Mouse (Mus musculus): ENCODE data around the gene Vmn1r151.
"Not testable (repeated sequence)": the region's sequence is repeated elsewhere in the genome, so short reads cannot be mapped to it uniquely, and the experiment has no call there.

Gene Vmn1r151

DNA sequence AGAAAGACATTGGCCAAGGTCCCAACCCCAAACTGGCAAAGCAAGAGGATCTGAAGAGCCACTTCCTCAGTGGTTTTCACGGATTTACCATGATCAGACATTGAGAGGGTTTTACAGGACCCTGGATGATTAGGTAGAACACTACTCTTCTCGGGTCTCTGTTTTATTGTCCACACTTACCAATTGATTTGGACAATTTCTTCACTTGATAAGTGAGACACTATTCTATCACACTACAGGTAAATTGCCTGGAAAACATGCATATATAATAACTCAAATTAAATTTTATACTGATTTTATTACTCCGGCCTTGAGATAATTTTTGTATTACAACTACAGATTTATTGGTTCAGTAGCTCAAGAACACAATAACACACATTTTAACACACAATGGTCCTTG, at the start of gene Vmn1r151:
Gene Vmn1r151 (minus strand): TSS at position 101 of the 400 bp plus-strand sequence.
- TF ChIP-seq GATA4 (IDR thresholded peaks at IDR 0.05; ENCODE audit: insufficient replicate concordance, low read length): not testable (repeated sequence)

- not testable (repeated sequence) for TF ChIP-seq GATA4 (IDR thresholded peaks at IDR 0.05; ENCODE audit: insufficient replicate concordance, low read length)
These were observed 35.3 kb upstream of the Vmn1r151 start, which contains the start of gene Gm8677 for GRCm38 (mm10) chr7:22534787-22535186. Gm8677 (minus strand) TSS chr7:22534887.

GRCm38 (mm10) chr7:22522667-22523066, 23.2 kb upstream of the Vmn1r151 start, which contains the start of gene Vmn1r152:
Vmn1r152 (plus strand) TSS chr7:22522967.
- not testable (repeated sequence) for TF ChIP-seq GATA4 (IDR thresholded peaks at IDR 0.05; ENCODE audit: insufficient replicate concordance, low read length)

DNA sequence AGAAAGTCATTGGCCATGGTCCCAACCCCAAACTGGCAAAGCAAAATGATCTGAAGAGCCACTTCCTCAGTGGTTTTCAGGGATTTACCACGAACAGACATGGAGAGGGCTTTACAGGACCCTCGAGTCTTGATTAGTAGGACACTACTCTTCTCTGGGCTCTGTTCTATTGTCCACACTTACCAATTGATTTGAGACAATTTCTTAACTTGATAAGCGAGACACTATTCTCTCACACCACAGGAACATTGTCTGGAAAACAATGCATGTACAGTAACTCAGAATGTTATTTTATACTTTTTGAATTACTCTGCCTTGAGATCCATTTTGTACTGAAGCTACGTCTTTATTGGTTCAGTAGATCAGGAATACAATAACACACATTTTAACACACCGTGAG, 35.5 kb downstream of the Vmn1r151 start, which contains the start of gene Gm10665:
Gene Gm10665 (minus strand): TSS at position 101 of the 400 bp plus-strand sequence.
- not testable (repeated sequence) for TF ChIP-seq GATA4 (IDR thresholded peaks at IDR 0.05; ENCODE audit: insufficient replicate concordance, low read length)

Measured in liver, adult (tissue).